Mouse (Mus musculus) megakaryocyte, embryonic 14.5 days (primary cell): ENCODE results near the gene Per3.

Experiments
- FLI1 ChIP-seq: IDR thresholded peaks from 2 replicates; pipeline ENCODE4 v1.6.1; 2012; ENCODE audit warnings: low read length, inconsistent platforms, mixed read lengths
- GATA1 ChIP-seq: IDR thresholded peaks from 3 replicates; pipeline ENCODE4 v1.6.1; 2012; ENCODE audit warnings: mixed read lengths, low read length, inconsistent platforms, borderline replicate concordance

DNA sequence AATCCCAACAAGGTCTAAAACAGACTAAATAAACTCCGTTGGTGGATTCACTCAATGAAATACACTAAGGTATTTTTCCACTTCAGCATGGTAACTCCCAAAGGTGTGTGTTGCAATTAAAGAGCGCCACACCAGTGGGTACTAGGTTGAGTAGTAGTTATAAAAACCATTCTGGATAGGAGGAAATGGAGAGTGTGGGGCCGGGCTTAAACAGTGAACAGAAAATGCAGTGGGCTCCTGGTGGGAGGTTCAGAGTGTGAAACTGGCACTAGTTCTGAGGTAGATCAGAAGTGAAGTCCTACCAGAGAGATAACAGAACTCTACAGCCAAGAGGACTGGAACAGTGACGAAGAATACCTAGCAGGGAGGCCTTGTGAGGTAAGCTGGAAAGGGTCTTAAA lies 14.2 kb upstream of the Per3 start:
- TF ChIP-seq GATA1 (no peak), FLI1 (no peak)
